Mouse (Mus musculus) thymus, adult 2 months (tissue): ENCODE measurements around the gene Aff1.
A peak's percentile ranks its signal among the peaks of the same experiment; 100 is the strongest.

Source experiments
- CTCF ChIP-seq: fragments of 200-500 bp; IDR thresholded peaks from 2 replicates; pipeline ENCODE4 v1.5.1; 2012; ENCODE audit warnings: mild to moderate bottlenecking, control low read depth, low read length, moderate library complexity, borderline replicate concordance; ENCODE audit not compliant: control insufficient read depth, poor library complexity, insufficient read depth; ENCODE audit errors: extremely low read depth
- POLR2A ChIP-seq: fragments of 200-500 bp; IDR thresholded peaks from 2 replicates; pipeline ENCODE4 v1.6.1; 2012; ENCODE audit warnings: mild to moderate bottlenecking, low read length, control low read depth, moderate library complexity; ENCODE audit not compliant: control insufficient read depth, poor library complexity, insufficient read depth; ENCODE audit errors: extremely low read depth

DNA sequence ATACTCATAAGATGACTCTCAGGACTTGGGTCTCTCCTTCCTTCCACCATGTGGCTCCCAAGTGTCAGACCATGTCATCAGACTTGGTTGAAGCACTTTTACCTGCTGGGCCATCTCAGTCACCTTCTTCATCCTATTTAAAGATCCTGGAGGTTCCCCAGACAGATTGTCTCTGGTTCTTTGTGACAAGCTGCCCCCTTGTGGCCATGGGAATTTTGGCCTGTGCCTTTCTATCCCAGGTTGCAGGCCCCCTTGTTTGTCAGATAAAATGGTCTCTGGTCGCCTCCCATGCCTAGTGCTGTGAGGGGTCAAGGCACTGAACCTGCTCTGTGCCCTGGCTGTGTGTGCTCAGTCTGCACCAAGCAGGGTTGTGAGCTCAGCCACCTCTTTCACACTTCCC lies 151.8 kb downstream of the Aff1 start:
- peak; percentile 45; the same call in 1 of the 2 replicates for TF ChIP-seq CTCF
- no peak for TF ChIP-seq POLR2A
